Mouse (Mus musculus): ENCODE results near the gene Oxtr. TPM values are rescaled to one million over a fixed set of nuclear protein-coding genes. Genes with fewer than 3 reads are reported as not detected.

The Oxtr gene
- 0.51 and 0.56 TPM in 2 replicates for polyA plus RNA-seq (2015; fragmentation: Nextera tagmentation; extraction: Ambion mirVana)

DNA sequence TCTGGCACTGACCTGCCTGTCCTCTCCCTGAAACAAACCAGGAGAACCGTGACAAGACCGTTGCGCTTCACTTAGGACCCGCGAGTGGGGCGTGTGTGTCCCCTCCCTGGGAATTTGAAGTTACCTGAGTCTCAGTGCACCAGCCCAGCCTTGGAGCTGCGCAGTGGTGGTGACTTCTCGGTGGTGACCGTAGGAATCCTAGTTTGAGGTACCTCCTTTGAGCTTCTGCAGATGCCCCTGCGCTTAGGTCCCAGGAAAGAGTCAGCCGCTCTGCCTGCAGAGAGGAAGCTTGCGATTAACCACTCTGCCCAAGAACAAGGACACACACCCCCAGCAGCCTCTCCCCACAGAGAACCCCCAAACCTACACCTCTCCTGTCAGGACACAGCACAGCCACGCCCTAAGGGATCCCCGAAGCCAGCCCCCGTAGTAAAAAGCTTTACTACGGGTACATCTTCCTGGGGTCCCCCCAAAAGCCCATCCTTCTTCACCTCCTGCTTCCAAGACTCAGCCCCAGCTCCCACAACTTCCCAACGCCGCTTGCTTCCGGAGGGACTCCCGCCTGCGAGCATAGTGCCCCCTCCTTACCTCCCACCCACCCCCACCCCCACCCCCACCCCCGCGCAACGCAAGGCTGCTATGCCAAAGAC lies at the start of gene Oxtr:
Gene Oxtr (minus strand): TSS at position 34 of the 650 bp plus-strand sequence.
- H3K27ac ChIP-seq: no peak within 1 kb of the TSS
- H3K9me3 ChIP-seq: no peaks in the 10 kb centered on the region
- peak; percentile 29; the same call in 1 of the 2 replicates for ATAC-seq (ENCODE audit: low FRiP score)
- no peaks in the 10 kb centered on the region for H3K36me3 ChIP-seq
- H3K9ac ChIP-seq: peak within 1 kb of the TSS; percentile 70
- peaks cover 77% of the 10 kb centered on the region for H3K27me3 ChIP-seq
- H3K4me3 ChIP-seq: peak within 1 kb of the TSS; percentile 41
- H3K4me2 ChIP-seq: peak within 1 kb of the TSS; percentile 69
- H3K4me1 ChIP-seq (replicated peaks): peaks cover 22% of the 10 kb centered on the region
- WGBS: 6% methylated on average over 24 of the region's 24 CpGs

DNA sequence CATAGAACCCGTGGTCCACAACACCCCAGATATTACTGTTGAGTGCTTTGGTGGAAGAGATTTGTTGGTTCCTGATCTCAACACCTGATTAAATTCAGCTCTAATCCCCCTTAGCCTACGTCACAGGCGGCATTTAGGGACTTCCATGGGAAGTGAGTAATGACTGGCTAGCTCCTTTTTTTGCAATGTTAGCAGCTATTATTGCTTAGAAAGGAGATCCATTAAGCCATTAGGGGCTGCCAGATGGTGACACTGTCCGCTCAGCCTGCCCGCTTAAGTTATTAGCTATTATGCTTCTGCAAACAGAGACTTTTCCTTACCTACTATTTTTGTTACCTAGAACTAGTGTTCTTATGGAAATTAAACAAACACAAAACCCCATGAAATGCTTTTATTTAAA lies 35.7 kb upstream of the Oxtr start:
- Histone ChIP-seq H3K9ac (no peak overlapping the region), H3K4me3 (no peak overlapping the region), H3K36me3 (no peaks in the 10 kb centered on the region), H3K4me1 (replicated peaks) (0 out of 2 replicates have a peak, but pooled peaks cover 3% of the 10 kb centered on the region), H3K27ac (no peak overlapping the region), H3K4me2 (no peak overlapping the region), H3K27me3 (peaks cover 33% of the 10 kb centered on the region), H3K9me3 (no peaks in the 10 kb centered on the region)
- ATAC-seq (ENCODE audit: low FRiP score): no peak
- 45% methylated on average over 5 of the region's 5 CpGs for WGBS

DNA sequence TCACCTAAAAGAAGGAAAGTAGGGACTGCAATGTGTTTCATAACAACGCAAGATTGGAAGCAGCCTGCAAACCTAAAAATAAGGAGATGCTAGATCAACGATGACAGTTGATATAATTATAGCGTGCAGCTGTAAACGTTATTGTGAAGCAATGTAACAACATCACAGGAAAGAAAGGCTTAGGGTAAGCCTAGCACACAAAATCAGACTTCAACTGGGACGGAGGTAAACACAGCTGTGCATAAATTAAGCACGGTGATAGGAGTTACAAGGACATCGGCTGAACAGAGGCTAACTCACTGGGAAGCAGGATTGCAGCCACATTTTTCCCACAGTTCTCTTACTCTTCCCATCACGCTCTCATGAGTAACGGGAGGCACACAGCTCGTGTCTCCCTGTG lies 34.7 kb upstream of the Oxtr start:
- H3K27ac ChIP-seq: no peak overlapping the region
- H3K36me3 ChIP-seq: no peaks in the 10 kb centered on the region
- H3K27me3 ChIP-seq: peaks cover 39% of the 10 kb centered on the region
- no peaks in the 10 kb centered on the region for H3K9me3 ChIP-seq
- H3K4me3 ChIP-seq: no peak overlapping the region
- 0 out of 2 replicates have a peak, but pooled peaks cover 3% of the 10 kb centered on the region for H3K4me1 ChIP-seq (replicated peaks)
- no peak overlapping the region for H3K9ac ChIP-seq
- 63% methylated on average over 10 of the region's 10 CpGs for WGBS
- ATAC-seq (ENCODE audit: low FRiP score): no peak
- H3K4me2 ChIP-seq: no peak overlapping the region

DNA sequence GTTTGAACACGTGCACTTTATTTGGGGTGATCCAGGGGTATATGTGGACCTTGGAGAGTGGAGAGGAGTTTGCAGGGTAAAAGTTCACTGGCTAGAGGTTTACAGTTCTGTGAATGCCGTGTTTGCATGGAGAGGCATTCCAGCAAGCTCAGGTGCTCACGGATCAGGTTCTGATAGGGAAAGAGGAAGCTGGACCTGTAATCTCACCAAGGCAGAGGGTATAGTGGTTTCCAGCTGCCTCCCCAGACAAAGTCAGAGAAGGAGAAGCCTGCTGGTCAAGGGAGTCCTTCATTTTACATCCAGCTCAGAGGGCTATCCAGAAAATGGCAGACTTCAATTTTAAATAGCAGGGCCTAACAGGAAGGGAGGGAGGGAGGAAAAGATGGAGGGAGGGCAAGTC lies 28.2 kb upstream of the Oxtr start:
- peaks cover 81% of the 10 kb centered on the region for H3K27me3 ChIP-seq
- H3K4me2 ChIP-seq: no peak overlapping the region
- H3K9me3 ChIP-seq: no peaks in the 10 kb centered on the region
- H3K4me3 ChIP-seq: no peak overlapping the region
- no peak for ATAC-seq (ENCODE audit: low FRiP score)
- no peaks in the 10 kb centered on the region for H3K36me3 ChIP-seq
- peaks cover 8% of the 10 kb centered on the region for H3K4me1 ChIP-seq (replicated peaks)
- no peak overlapping the region for H3K27ac ChIP-seq
- 82% methylated on average over 3 of the region's 3 CpGs for WGBS
- H3K9ac ChIP-seq: no peak overlapping the region

DNA sequence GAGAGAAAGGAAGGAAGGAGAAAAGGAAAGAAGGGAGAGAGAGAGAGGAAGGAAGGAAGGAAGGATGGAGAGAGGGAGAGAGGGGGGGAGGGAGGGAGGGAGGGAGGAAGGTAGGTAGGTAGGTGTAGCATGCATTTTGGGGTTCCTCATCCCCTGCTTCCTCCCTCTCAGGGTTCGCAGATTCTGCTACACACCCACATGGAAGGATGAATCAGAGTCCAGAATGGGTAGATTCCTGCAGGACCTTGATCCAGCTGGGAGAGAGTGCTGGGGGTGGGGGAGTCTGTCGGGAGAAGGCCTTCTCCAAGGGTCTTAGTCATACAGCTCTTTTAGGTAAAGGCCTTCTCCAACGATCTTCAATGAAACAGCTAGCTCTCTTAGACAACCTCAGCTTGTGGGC lies 27.8 kb upstream of the Oxtr start:
- Histone ChIP-seq H3K9me3 (no peaks in the 10 kb centered on the region), H3K4me2 (no peak overlapping the region), H3K27ac (no peak overlapping the region), H3K27me3 (peaks cover 81% of the 10 kb centered on the region), H3K36me3 (no peaks in the 10 kb centered on the region), H3K4me3 (no peak overlapping the region), H3K9ac (no peak overlapping the region), H3K4me1 (replicated peaks) (peaks cover 8% of the 10 kb centered on the region)
- ATAC-seq (ENCODE audit: low FRiP score): no peak
- 83% methylated on average over 3 of the region's 3 CpGs for WGBS

DNA sequence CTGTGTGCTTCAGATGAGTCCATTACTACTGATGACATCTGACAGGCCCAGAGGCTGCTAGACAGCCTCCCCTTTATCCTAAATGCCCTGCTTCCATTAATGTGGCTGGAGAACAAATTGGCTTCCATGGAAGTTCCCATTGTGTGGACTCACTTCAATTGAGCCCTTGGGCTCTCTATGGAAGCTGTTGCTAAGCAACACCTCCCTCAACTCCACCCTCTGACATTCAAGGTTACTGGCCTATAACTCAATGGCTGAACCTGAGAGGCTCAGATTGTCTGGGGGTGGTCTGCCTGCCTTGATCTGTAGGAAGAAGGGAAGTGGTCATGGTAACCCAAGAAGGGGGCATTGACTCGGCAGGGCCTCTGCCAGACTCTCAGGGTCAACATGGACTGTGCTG lies 26.8 kb upstream of the Oxtr start:
- Histone ChIP-seq H3K4me1 (replicated peaks) (peaks cover 8% of the 10 kb centered on the region), H3K4me2 (no peak overlapping the region), H3K4me3 (no peak overlapping the region), H3K27ac (no peak overlapping the region), H3K9ac (no peak overlapping the region), H3K9me3 (no peaks in the 10 kb centered on the region), H3K27me3 (peaks cover 82% of the 10 kb centered on the region), H3K36me3 (no peaks in the 10 kb centered on the region)
- 0 out of 2 replicates have a peak, but pooled peaks have one; percentile 68 for ATAC-seq (ENCODE audit: low FRiP score)
- WGBS: 3% methylated on average over 1 of the region's 1 CpGs

DNA sequence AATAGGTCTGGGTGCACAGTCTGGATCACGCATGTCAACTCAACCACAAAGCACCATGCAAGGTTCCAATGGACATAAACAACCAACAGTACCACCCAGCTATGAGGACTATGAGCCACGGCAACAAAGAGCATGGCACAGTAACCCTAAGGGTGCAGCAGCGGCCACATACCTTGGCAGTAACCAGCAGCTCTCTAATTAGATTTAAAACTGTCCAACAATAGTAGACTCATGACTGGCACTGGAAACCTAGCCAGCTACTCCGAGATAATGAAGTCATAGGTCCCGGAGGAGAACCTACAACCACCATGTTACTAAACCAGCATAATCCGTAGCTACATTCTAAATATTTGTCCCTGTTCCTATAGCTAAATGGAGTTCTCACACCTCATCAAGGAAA lies 24.8 kb upstream of the Oxtr start:
- Histone ChIP-seq H3K36me3 (no peaks in the 10 kb centered on the region), H3K4me2 (no peak overlapping the region), H3K4me1 (replicated peaks) (peaks cover 17% of the 10 kb centered on the region), H3K9me3 (no peaks in the 10 kb centered on the region), H3K27ac (no peak overlapping the region), H3K9ac (no peak overlapping the region), H3K4me3 (no peak overlapping the region), H3K27me3 (peaks cover 76% of the 10 kb centered on the region)
- no peak for ATAC-seq (ENCODE audit: low FRiP score)
- WGBS: 89% methylated on average over 6 of the region's 6 CpGs

DNA sequence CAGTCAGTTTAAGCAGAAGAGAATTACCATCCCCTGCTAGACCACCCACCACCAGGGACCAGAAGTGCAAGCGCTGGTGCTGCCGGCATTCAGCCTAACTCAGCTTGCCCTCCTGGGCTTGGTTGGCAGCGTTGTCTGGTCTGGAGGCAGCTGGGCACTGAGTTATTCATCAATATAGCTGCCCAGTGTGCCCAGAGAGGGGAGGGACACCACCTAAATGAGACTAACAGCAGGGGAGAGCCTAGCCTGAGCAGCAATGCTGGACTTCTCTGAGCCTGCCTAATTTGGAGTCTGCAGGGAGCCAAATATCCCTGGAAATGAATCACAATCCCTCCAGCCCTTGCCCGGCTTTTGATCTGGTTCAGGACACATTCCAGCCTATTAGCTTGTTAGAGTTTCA lies 20.6 kb upstream of the Oxtr start:
- peak; percentile 61; the same call in 1 of the 2 replicates for ATAC-seq (ENCODE audit: low FRiP score)

DNA sequence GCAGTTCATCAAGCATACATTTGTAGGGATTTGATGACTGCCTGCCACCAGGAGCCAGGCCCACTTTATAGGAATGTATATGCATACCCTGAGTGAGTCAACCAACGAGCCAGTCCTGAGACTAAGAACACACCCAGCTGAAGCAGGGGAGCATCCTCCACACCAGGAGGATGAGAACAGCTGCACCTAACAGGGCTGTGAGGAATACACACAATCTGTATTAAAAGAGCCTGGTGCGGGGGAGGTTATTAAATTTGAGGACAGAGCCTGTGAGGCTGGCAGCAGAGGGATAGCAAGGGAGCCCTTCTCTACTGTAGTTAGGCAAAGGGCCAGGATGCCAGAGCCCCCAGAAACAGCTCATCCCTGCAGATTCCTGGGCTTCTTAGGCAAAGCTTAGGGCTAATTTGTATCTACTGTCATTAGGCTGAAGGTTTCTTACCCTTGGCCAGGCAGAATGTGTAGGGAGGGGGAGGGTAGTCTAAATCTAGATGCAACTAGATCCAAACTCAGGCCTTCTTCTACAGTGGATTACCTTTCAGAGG lies 19.9 kb upstream of the Oxtr start:
- no peak overlapping the region for H3K9ac ChIP-seq
- 60% methylated on average over 2 of the region's 2 CpGs for WGBS
- peaks cover 10% of the 10 kb centered on the region for H3K4me1 ChIP-seq (replicated peaks)
- ATAC-seq (ENCODE audit: low FRiP score): no peak
- no peak overlapping the region for H3K4me2 ChIP-seq
- H3K9me3 ChIP-seq: no peaks in the 10 kb centered on the region; the same call in 1 of the 2 replicates
- no peak overlapping the region for H3K4me3 ChIP-seq
- no peak overlapping the region for H3K27ac ChIP-seq
- H3K27me3 ChIP-seq: peaks cover 58% of the 10 kb centered on the region
- no peaks in the 10 kb centered on the region for H3K36me3 ChIP-seq

More for the DNA sequence above, 20.6 kb upstream of the Oxtr start:
- Histone ChIP-seq H3K9ac (no peak overlapping the region), H3K4me2 (no peak overlapping the region), H3K4me3 (no peak overlapping the region), H3K27me3 (peaks cover 63% of the 10 kb centered on the region), H3K4me1 (replicated peaks) (peaks cover 10% of the 10 kb centered on the region), H3K36me3 (no peaks in the 10 kb centered on the region), H3K27ac (no peak overlapping the region), H3K9me3 (no peaks in the 10 kb centered on the region; the same call in 1 of the 2 replicates)
- 9% methylated on average over 4 of the region's 4 CpGs for WGBS

DNA sequence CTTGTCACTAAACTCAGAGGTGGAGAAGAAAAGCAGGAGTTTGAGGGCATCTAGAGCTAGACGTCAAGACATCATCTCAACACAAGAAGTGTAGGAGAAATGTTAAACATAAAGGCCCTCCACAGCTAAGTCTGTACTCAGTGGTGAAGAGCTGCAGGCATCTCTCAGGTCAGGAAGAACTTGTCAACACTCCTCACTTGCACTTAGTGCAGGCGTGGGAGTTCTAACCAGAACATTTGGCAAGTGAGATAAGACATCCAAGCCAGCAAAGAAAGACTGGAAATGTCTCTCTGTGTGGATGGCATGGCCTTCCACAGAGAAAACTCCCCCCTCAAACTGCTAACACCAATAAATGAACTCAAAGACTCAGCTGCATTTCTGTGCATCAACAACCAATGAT lies 17.9 kb upstream of the Oxtr start:
- Histone ChIP-seq H3K9ac (no peak overlapping the region), H3K27me3 (peaks cover 38% of the 10 kb centered on the region), H3K36me3 (no peaks in the 10 kb centered on the region), H3K27ac (no peak overlapping the region), H3K4me1 (replicated peaks) (peaks cover 10% of the 10 kb centered on the region), H3K4me2 (no peak overlapping the region), H3K4me3 (no peak overlapping the region), H3K9me3 (no peaks in the 10 kb centered on the region; the same call in 1 of the 2 replicates)
- 89% methylated on average over 2 of the region's 2 CpGs for WGBS
- ATAC-seq (ENCODE audit: low FRiP score): no peak

DNA sequence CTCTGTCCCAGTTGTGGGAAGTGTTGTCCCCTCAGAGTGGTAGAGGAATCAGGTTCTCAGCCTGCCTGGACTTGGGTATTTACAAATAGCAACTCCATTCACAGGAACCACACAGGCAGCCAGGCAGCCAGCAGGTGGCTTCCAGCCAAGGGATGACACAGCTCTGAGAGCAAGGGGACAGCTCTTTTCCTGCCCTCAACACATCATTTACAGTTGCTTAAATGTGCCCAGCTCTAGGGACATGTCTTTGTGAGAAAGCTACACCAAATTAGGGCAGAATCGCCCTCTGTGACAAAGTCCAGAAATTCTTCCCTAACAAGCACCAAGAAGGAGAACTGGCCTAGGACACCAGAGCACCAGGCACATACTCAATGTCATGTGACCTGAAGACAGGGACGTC lies 11.4 kb upstream of the Oxtr start:
- no peak overlapping the region for H3K9ac ChIP-seq
- no peak overlapping the region for H3K4me3 ChIP-seq
- no peaks in the 10 kb centered on the region for H3K36me3 ChIP-seq
- no peaks in the 10 kb centered on the region for H3K9me3 ChIP-seq
- no peak overlapping the region for H3K4me2 ChIP-seq
- H3K27me3 ChIP-seq: peaks cover 4% of the 10 kb centered on the region; the same call in 1 of the 2 replicates
- no peak overlapping the region for H3K27ac ChIP-seq
- no peaks in the 10 kb centered on the region for H3K4me1 ChIP-seq (replicated peaks)
- no peak for ATAC-seq (ENCODE audit: low FRiP score)
- 77% methylated on average over 2 of the region's 2 CpGs for WGBS

DNA sequence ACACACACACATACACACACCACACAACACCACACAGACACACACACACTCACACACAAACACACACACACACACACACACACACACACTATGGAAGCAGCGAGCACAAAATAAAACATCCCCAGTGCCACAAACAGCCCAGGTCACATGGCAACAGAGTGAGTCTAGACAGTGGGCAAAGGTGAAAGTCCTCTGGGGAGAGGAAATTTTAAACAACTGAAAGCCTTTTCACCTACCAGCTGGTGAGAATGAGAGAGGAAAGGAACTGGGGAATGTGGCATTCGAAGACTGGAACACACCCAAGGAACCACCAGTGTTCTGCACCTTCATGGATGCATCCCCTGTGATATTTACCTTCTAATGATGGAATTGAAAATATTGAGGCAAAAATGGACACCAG lies 9.7 kb upstream of the Oxtr start:
- H3K36me3 ChIP-seq: no peaks in the 10 kb centered on the region
- H3K9ac ChIP-seq: no peak overlapping the region
- ATAC-seq (ENCODE audit: low FRiP score): no peak
- 82% methylated on average over 2 of the region's 2 CpGs for WGBS
- no peaks in the 10 kb centered on the region for H3K4me1 ChIP-seq (replicated peaks)
- no peak overlapping the region for H3K4me3 ChIP-seq
- H3K9me3 ChIP-seq: no peaks in the 10 kb centered on the region
- H3K27ac ChIP-seq: no peak overlapping the region
- no peak overlapping the region for H3K4me2 ChIP-seq
- H3K27me3 ChIP-seq: peaks cover 4% of the 10 kb centered on the region; the same call in 1 of the 2 replicates

DNA sequence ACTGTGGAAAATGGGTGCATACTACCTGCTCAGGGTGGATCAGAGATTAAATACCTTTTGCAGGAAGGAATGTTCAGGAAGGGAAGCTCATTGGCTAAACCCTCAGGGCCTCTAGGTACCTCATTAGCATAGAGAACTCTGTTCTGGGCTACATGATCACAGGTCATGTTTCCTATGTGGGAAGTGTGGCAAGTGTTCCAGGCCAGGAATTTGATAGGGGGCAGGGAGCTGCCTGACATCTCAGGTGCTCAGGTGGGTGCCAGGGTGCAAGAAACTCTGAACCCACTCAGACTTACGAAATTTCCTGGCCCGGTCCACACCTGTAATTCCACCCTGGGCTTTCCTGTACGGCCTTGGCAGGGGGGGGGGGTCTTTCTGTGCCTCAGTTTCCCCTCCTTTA lies 9.0 kb upstream of the Oxtr start:
- no peaks in the 10 kb centered on the region for H3K36me3 ChIP-seq
- 100% methylated on average over 3 of the region's 3 CpGs for WGBS
- no peak for ATAC-seq (ENCODE audit: low FRiP score)

More for the DNA sequence above, 9.0 kb upstream of the Oxtr start:
- Histone ChIP-seq H3K27ac (no peak overlapping the region), H3K4me2 (no peak overlapping the region), H3K27me3 (peaks cover 4% of the 10 kb centered on the region; the same call in 1 of the 2 replicates), H3K4me1 (replicated peaks) (no peaks in the 10 kb centered on the region), H3K9ac (no peak overlapping the region), H3K9me3 (no peaks in the 10 kb centered on the region), H3K4me3 (no peak overlapping the region)
